Mouse (Mus musculus): ENCODE data around the gene Opn1mw.
"Not testable (repeated sequence)": the region's sequence is repeated elsewhere in the genome, so short reads cannot be mapped to it uniquely, and the experiment has no call there.

Opn1mw gene

DNA sequence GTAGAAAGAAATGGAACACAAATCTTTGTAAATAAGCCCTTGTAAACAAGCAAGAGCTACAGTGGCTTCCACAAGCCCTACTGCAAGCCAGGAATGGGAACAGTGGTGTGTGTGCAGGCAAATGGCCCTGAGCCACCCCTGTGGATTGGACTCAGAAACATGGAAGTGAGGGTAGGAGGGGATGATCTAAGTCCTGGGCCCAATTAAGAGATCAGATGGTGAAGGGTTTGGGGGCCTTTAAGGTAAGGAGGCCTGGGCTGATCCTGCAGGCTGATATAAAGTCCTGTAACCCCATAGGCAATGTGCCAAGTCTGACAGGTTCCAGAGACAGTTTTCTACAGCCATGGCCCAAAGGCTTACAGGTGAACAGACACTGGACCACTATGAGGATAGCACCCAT lies at the start of gene Opn1mw:
Gene Opn1mw, plus strand, starts transcription at position 301 of the 400 bp plus-strand sequence.
- no peak for DNase-seq (ENCODE audit: low read depth, low spot score)

DNA sequence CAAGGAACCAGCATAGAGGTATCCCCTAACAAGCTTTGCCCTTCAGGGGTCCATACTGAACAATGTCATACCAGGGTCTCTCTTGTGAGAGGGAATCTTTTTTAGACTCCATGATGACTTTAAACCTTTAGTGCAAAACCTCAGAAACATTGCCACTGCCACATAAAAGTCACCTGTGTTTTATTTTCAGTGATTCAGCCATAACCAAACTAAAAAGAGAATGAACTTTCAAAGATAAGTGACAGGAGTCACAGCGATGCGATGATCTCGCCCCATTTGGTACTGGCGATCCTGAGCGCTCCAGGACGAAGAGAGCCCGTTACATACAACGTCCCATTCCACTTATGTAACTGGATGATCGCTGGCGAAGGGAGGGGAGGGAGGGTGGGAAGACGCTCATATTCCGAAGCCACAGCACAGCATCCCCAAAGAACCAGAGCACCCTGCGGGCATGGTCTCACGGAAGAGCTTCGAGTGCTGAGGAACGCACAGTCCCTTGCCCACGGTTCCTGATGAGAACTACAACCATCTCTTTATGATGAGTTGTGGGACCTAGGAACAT lies 42.9 kb upstream of the Opn1mw start:
- DNase-seq (ENCODE audit: low read depth, low spot score): no peak

DNA sequence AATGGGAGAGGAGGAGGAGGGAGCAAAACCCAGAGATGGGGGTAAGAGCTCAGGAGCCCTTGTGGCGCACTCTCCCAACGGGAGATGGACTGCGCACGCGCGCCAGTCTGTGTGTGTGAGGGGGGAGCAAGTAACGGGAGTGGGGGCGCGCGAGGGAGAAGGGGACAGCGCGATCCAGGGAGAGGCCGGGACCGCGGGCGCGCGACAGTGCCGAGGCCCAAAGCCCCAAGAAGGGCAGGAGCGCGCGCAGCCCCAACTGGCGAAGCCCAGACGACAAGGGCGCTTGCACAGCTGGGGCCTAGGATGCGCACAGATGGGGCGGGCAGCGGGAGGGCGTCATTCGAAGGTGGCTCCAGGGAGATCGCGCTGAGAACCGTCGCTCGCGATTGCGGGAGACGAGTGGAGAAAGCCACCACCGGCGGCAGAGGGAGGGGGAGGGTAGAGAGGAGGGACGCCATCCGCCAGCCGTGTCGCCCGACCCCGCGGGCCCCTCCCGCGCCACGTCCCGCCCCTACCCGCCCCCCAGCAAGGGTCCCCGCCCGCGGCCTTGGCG lies 42.2 kb upstream of the Opn1mw start:
- peak; percentile 83 for DNase-seq (ENCODE audit: low read depth, low spot score)

DNA sequence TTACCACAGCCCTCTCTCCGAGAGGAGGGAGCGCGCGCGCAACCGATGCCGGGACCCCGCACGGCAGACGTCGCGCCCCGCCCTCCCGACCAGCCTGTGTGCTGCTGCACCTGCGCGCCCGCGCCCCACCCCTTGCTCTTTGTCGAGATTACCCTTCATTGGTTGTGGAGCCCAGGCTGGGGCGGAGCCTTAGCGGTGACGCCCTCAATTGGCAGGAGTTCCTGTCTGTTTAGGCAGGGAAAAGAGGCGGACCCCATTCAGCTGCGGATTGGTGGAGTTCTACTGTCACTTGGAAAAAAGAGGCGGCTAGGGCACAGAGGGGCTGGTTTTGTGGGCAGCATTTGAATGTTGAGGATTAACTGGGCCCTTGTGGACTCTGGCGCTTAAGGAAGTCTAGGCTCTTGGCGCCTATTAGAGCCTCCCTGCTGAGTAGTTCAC lies 41.6 kb upstream of the Opn1mw start:
- peak; percentile 97 for DNase-seq (ENCODE audit: low read depth, low spot score)

DNA sequence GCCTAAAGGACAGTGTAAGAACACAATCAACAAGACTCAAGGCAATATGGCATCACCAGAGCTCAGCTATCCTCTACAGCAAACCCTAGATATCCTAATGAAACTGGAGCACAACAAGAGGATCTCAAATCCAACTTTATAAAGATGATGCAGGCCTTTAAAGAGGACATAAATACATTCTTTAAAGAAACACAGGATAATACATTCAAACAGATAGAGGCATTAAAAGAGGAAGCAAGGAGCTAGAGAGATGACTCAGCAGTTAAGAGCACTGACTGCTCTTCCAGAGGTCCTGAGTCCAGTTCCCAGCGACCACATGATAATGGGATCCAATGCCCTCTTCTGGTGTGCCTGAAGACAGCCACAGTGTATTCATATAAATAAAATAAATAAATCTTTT lies 32.1 kb upstream of the Opn1mw start:
- no peak for DNase-seq (ENCODE audit: low read depth, low spot score)

DNA sequence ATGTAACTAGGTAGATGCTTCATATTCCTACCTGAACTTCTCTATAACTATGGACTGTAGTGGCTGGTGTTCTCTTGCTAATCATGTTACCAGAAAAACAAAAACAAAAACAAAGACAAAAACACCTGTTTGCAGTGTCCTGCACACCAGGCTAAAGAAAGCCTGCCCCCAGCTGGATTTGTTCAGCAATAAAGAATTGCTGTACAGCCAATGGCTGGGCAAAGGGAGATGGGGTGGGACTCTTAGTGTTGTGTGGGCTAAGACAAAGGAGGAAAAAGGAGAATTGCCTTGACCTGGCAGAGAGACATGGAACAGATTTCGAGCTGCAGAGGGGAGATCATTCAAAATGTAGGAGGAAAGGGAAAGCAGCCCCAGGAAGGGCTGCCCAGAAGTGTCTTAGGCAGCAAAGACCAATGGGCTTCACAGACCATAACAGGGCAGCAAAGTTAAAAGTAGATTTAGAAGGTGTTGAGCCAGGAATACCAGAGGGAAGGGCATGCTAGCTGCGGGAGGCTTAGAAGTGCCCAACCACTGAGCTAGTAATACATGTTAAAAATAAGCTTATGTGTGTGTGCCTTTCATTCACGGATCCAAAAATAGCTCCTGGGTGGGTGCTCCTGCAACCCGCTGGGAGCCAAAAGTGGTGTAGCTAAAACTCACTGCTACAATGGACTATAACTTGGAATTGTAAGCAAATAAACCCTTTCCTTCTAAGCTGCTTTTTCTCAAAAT lies 23.6 kb upstream of the Opn1mw start:
- DNase-seq (ENCODE audit: low read depth, low spot score): no peak

DNA sequence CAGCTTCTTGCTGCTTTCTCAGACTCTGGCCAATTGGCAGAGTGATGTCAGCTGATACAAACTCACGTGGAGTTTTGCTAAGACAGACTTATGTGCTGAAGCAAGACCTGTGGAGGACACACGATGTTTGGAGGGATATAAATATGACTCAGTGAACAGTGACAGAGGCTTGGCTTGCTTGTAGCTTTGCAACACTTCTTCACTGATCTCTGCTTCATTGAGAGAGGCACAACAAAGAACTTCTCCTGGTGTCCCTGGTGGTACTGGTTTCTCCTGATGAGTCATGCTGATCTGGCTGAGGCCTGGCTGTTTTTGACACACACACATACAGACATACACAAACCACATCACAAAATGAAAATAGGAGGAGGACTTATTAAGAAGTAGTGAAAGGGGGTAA lies 21.3 kb upstream of the Opn1mw start:
- no peak for DNase-seq (ENCODE audit: low read depth, low spot score)

DNA sequence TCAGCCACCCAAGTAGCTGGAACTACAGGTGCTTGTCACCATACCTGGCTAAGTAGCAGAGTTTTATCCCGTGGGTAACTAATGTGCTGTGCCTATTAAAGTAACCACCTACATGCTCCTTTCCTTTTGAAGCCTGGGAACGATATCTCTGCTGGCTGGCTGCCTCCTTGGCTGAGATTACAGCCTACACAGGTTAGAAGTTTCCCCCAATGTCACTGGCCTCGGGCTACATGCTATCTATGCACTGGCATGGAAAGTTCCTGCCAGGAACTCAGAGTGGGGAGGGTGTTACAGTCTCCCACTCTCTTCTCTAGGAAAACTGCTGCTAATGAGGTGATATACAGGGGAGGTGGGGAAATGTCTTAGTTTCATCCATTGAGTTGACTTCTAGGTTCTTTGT lies 18.5 kb upstream of the Opn1mw start:
- no peak for DNase-seq (ENCODE audit: low read depth, low spot score)

DNA sequence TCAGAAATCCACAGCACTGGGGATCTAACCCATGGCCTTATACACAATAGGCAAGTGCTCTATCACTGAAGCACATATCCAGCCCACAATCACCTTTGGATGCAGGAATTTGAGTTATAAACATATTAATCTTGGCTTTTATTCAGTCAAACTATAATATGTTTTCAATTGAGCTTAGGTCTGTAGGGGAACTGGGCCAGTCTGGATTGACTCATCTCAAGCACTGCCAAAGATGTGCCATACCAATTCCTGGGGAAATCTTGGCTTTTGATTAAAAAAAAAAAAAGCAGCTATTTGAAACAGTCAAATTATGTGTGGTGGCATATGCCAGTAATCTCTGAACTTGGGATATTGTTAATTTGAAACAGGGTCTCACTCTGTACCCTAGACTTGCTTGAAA lies 13.2 kb upstream of the Opn1mw start:
- no peak for DNase-seq (ENCODE audit: low read depth, low spot score)

DNA sequence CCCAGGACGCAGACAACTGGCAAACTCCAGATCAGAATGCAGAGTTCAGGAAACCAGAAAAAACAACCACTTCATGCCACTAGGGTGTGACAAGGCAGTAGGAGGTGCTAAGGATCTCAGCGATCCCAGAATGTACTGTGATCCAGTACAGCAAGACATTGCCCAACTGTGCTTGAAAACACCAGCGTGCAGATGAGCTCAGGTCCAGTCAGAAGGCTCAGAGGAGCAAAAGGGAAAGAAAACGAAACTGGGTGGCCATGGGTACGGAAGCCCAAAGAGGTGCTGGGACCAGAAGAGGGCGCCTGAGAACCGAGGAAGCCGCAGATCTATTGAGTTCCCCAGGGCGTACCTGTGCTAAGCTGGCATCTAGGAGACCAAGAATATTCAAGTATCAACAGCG lies 11.8 kb upstream of the Opn1mw start:
- peak; percentile 71 for DNase-seq (ENCODE audit: low read depth, low spot score)

DNA sequence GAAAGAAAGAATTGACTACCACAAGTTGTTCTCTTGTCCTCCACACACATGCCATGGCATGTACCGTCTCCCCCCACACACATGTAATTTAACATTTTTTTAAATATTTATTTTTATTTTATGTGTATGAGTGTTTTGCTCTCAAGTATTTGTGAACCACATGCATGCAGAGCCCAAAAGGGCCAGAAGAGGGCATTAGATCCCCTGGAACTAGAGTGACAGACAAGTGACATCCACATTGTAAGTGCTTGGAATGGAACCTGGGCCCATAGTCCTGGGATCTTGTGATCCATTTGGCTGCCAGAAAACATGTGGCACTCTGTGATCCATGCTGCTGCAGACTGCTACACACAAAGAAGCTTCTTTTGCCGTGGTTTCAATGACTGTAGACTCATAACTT lies 2.3 kb upstream of the Opn1mw start:
- peak; percentile 37 for DNase-seq (ENCODE audit: low read depth, low spot score)

DNA sequence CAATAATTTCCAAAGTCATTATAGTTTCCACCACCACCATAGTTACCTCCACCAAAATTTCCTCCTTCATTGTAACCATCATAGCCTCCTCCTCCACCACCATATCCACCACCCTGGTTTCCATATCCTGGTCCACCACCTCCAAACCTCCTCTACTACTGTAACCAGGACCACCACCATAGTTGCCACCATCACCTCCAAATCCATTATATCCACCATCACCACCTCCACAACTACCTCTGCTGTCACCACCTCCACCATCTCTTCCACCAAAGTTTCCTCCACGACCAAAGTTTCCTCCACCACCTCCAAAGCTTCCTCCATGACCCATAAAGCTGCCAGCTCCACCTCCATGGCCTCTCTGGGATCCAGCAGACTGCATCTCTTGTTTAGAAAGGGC lies 8.0 kb downstream of the Opn1mw start, which contains the start of gene Mecp2:
Gene Mecp2, minus strand, starts transcription at position 101 of the 400 bp plus-strand sequence.
- DNase-seq (ENCODE audit: low read depth, low spot score): not testable (repeated sequence)

DNA sequence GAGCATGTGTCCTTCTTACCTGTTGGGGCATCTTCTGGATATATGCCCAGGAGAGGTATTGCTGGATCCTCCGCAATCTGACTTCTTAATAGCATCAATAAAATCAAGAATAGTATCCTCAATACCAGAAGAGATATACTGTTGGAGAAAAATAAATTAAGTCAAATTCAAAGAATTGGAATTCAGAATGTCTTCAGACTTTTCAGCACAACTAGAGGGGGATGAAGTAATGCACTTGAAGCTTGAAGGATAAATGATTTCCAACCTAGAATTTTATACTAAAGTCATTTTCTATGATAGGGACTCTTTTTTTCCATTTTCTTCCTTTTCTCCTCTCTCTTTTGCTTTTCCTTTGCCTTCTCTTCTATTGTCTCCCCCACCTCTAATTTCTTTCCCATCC lies 40.5 kb downstream of the Opn1mw start, which contains the start of gene Tex28:
Gene Tex28, minus strand, starts transcription at position 101 of the 400 bp plus-strand sequence.
- no peak for DNase-seq (ENCODE audit: low read depth, low spot score)

DNA sequence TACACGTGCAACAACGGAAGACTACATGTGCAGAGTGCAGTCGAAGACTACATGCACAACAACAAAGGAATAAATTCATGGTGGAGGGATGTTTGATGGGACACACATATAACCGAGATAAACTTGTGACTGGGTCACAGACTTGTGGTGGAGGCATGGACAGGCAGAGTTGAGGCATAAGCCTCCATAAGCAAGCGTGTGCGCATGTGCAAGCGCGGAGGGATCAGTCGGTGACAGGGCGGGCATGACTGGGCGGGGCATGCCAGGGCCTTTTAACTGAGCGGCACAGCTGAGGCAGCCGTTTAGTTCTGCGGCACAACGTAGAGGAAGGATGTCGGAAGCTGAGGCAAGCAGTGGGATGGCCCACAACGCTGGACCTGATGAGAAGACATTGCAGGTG lies 49.7 kb downstream of the Opn1mw start, which contains the start of gene Tktl1:
Gene Tktl1, plus strand, starts transcription at position 301 of the 400 bp plus-strand sequence.
- no peak for DNase-seq (ENCODE audit: low read depth, low spot score)

All from CD4-positive helper T cell, adult 2 months (primary cell).